Mouse (Mus musculus): Measurements from ENCODE around the gene Macrod1. TPM values are rescaled to one million over a fixed set of nuclear protein-coding genes. Genes with fewer than 3 reads are reported as not detected.

Macrod1 gene
- polyA plus RNA-seq, 1 experiment from 2014 or later, result 11.0 TPM

- Histone ChIP-seq H3K9ac (no peak overlapping the region), H3K27me3 (ENCODE audit: insufficient read depth, low read length) (peaks cover 13% of the 10 kb centered on the region; the same call in 1 of the 2 replicates), H3K9me3 (ENCODE audit: low read depth, low read length) (no peaks in the 10 kb centered on the region), H3K36me3 (ENCODE audit: insufficient read depth) (no peaks in the 10 kb centered on the region), H3K27ac (ENCODE audit: low read depth) (no peak overlapping the region), H3K4me1 (ENCODE audit: insufficient read depth) (peaks cover 15% of the 10 kb centered on the region; the same call in 1 of the 2 replicates), H3K4me2 (no peak overlapping the region), H3K4me3 (ENCODE audit: low read depth, low read length) (no peak overlapping the region)
- DNase-seq (no peak), ATAC-seq (ENCODE audit: insufficient read depth) (no peak)
- WGBS, result 65% methylated on average over 3 of the region's 3 CpGs
- TF ChIP-seq CTCF (IDR thresholded peaks at IDR 0.05; ENCODE audit: low read depth), result no peak
Observed at GRCm38 (mm10) chr19:7099620-7100155, 43.1 kb downstream of the Macrod1 start.

GRCm38 (mm10) chr19:7102039-7102438 lies 45.4 kb downstream of the Macrod1 start:
- 87% methylated on average over 10 of the region's 10 CpGs for WGBS
- H3K27ac ChIP-seq (ENCODE audit: low read depth), result no peak overlapping the region
- H3K4me3 ChIP-seq (ENCODE audit: low read depth, low read length), result no peak overlapping the region
- H3K27me3 ChIP-seq (ENCODE audit: insufficient read depth, low read length), result peaks cover under 1% of the 10 kb centered on the region; the same call in 1 of the 2 replicates
- ATAC-seq (ENCODE audit: insufficient read depth), result no peak
- no peaks in the 10 kb centered on the region for H3K36me3 ChIP-seq (ENCODE audit: insufficient read depth)
- no peak for TF ChIP-seq CTCF (IDR thresholded peaks at IDR 0.05; ENCODE audit: low read depth)
- no peak for DNase-seq
- no peak overlapping the region for H3K9ac ChIP-seq
- H3K9me3 ChIP-seq (ENCODE audit: low read depth, low read length), result no peaks in the 10 kb centered on the region
- peaks cover 15% of the 10 kb centered on the region; the same call in 1 of the 2 replicates for H3K4me1 ChIP-seq (ENCODE audit: insufficient read depth)
- H3K4me2 ChIP-seq, result no peak overlapping the region

DNA sequence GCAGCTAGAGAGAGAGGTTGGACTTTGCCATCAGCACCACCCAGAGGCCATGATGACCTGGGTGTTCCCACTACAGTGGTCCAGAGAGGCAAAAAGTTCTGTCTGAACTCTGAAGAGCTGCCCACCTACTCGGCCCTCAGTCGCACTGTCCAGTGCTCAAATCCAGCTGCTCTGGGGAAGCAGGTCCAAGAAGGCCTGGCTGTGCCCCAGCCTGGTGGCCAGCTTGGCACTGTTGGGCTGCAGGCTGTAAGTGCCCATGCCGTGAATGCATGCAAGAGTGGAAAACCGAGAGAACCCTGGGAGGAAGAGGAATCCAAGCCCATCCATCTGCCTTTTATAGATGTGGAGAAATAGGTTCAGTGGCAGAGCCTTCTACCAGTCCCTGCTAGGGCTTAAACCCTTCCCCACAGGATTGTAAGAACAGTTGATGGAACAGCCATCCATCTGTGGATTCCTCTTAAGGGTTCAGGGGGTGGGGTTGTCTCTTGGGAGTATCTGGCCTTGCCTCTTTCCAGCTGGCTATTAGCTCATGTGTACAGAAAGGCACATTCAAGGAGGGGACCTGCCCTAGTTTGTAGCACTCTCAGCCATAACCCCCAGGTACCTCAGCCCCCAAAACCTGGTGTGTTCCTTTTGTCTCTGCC lies 46.9 kb downstream of the Macrod1 start:
- peak overlapping the region; percentile 50 for H3K4me2 ChIP-seq
- DNase-seq (peak; percentile 60), ATAC-seq (ENCODE audit: insufficient read depth) (peak; percentile 62)
- no peaks in the 10 kb centered on the region for H3K9me3 ChIP-seq (ENCODE audit: low read depth, low read length)
- TF ChIP-seq CTCF (IDR thresholded peaks at IDR 0.05; ENCODE audit: low read depth), result no peak
- H3K4me3 ChIP-seq (ENCODE audit: low read depth, low read length), result peak overlapping the region; percentile 0; the same call in 1 of the 2 replicates
- 47% methylated on average over 4 of the region's 4 CpGs for WGBS
- no peak overlapping the region for H3K27ac ChIP-seq (ENCODE audit: low read depth)
- H3K4me1 ChIP-seq (ENCODE audit: insufficient read depth), result peaks cover 15% of the 10 kb centered on the region; the same call in 1 of the 2 replicates
- H3K9ac ChIP-seq, result peak overlapping the region; percentile 46
- H3K36me3 ChIP-seq (ENCODE audit: insufficient read depth), result no peaks in the 10 kb centered on the region
- H3K27me3 ChIP-seq (ENCODE audit: insufficient read depth, low read length), result no peaks in the 10 kb centered on the region

DNA sequence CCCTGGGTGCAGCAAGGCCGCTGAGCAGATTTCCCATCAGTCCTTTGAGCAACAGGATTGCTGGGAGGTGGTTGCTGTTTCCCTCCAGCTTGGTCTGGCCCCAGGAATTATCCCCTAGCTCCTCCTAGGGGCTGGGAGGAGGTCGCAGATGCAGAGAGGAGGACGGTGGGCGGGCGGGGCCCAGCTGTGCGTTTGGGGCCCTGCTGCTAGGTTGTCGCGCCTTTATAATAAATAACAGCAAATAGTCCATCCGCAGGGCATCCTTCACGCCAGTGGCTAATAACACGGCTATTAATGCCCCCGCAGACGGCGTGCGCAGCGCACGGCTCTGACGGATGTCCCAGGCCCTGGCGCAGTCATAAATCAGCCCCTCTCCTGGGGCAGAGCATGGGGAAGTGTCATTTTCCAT lies 47.4 kb downstream of the Macrod1 start:
- Histone ChIP-seq H3K4me3 (ENCODE audit: low read depth, low read length) (peak overlapping the region; percentile 0; the same call in 1 of the 2 replicates), H3K27me3 (ENCODE audit: insufficient read depth, low read length) (no peaks in the 10 kb centered on the region), H3K36me3 (ENCODE audit: insufficient read depth) (no peaks in the 10 kb centered on the region), H3K9me3 (ENCODE audit: low read depth, low read length) (no peaks in the 10 kb centered on the region), H3K9ac (peak overlapping the region; percentile 46), H3K4me2 (peak overlapping the region; percentile 50), H3K27ac (ENCODE audit: low read depth) (no peak overlapping the region), H3K4me1 (ENCODE audit: insufficient read depth) (peaks cover 15% of the 10 kb centered on the region; the same call in 1 of the 2 replicates)
- ATAC-seq (ENCODE audit: insufficient read depth) (peak; percentile 80), DNase-seq (peak; percentile 81)
- WGBS, result 14% methylated on average over 19 of the region's 19 CpGs
- peak; percentile 66 for TF ChIP-seq CTCF (IDR thresholded peaks at IDR 0.05; ENCODE audit: low read depth)

GRCm38 (mm10) chr19:7105544-7105943 lies 48.9 kb downstream of the Macrod1 start, which contains the start of gene Flrt1:
Flrt1 (minus strand) TSS chr19:7105729.
- Histone ChIP-seq H3K9ac (no peak within 1 kb of the TSS), H3K27me3 (ENCODE audit: insufficient read depth, low read length) (no peaks in the 10 kb centered on the region), H3K4me1 (ENCODE audit: insufficient read depth) (peaks cover 22% of the 10 kb centered on the region), H3K9me3 (ENCODE audit: low read depth, low read length) (no peaks in the 10 kb centered on the region), H3K27ac (ENCODE audit: low read depth) (no peak within 1 kb of the TSS), H3K4me2 (no peak within 1 kb of the TSS), H3K36me3 (ENCODE audit: insufficient read depth) (no peaks in the 10 kb centered on the region), H3K4me3 (ENCODE audit: low read depth, low read length) (no peak within 1 kb of the TSS)
- no peak for ATAC-seq (ENCODE audit: insufficient read depth)
- no peak for DNase-seq
- TF ChIP-seq CTCF (IDR thresholded peaks at IDR 0.05; ENCODE audit: low read depth), result no peak
- 44% methylated on average over 9 of the region's 9 CpGs for WGBS

GRCm38 (mm10) chr19:7106566-7106965 lies 50.0 kb downstream of the Macrod1 start:
- TF ChIP-seq CTCF (IDR thresholded peaks at IDR 0.05; ENCODE audit: low read depth), result no peak
- Histone ChIP-seq H3K36me3 (ENCODE audit: insufficient read depth) (no peaks in the 10 kb centered on the region), H3K4me1 (ENCODE audit: insufficient read depth) (peaks cover 26% of the 10 kb centered on the region), H3K9ac (no peak overlapping the region), H3K27me3 (ENCODE audit: insufficient read depth, low read length) (no peaks in the 10 kb centered on the region), H3K4me2 (no peak overlapping the region), H3K4me3 (ENCODE audit: low read depth, low read length) (no peak overlapping the region), H3K27ac (ENCODE audit: low read depth) (no peak overlapping the region), H3K9me3 (ENCODE audit: low read depth, low read length) (no peaks in the 10 kb centered on the region)
- no peak for ATAC-seq (ENCODE audit: insufficient read depth)
- WGBS, result 75% methylated on average over 2 of the region's 2 CpGs
- no peak for DNase-seq

GRCm38 (mm10) chr19:7107174-7107573 lies 50.6 kb downstream of the Macrod1 start:
- 69% methylated on average over 4 of the region's 4 CpGs for WGBS
- H3K36me3 ChIP-seq (ENCODE audit: insufficient read depth), result no peaks in the 10 kb centered on the region
- no peak overlapping the region for H3K27ac ChIP-seq (ENCODE audit: low read depth)
- DNase-seq (no peak), ATAC-seq (ENCODE audit: insufficient read depth) (no peak)
- peaks cover 26% of the 10 kb centered on the region for H3K4me1 ChIP-seq (ENCODE audit: insufficient read depth)
- no peaks in the 10 kb centered on the region for H3K27me3 ChIP-seq (ENCODE audit: insufficient read depth, low read length)
- H3K4me2 ChIP-seq, result no peak overlapping the region
- H3K9ac ChIP-seq, result no peak overlapping the region
- H3K9me3 ChIP-seq (ENCODE audit: low read depth, low read length), result no peaks in the 10 kb centered on the region
- no peak for TF ChIP-seq CTCF (IDR thresholded peaks at IDR 0.05; ENCODE audit: low read depth)
- no peak overlapping the region for H3K4me3 ChIP-seq (ENCODE audit: low read depth, low read length)
